Mouse (Mus musculus) cerebellum, adult 11-12 months (tissue): ENCODE data around the gene Amotl1.
"Not testable (repeated sequence)": the region's sequence is repeated elsewhere in the genome, so short reads cannot be mapped to it uniquely, and the experiment has no call there.

Experiments used
- DNase-seq: peaks from one replicate; pipeline ENCODE4 v3.0.0; 2022

The Amotl1 gene

DNA sequence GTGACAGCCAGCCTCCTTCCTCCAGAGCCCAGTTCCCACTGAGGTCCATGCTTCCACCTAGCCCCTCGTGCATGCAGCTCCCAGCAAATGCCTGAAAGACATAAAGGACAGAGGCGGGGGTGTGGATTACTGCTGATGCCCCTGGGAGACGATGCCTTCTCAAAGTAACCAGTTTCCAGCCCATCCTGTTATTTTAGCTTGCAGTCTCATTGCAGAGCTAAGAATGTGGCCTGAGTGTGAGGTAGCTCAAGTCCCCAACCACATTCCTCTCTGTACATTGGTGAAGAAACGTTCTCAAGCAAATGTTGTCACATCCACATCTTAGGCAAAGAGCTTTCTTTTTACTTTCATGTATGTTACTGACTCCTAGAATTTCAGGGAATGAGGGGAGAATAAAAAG is at the start of gene Amotl1:
Gene Amotl1, minus strand, starts transcription at position 101 of the 400 bp plus-strand sequence.
- DNase-seq: no peak

DNA sequence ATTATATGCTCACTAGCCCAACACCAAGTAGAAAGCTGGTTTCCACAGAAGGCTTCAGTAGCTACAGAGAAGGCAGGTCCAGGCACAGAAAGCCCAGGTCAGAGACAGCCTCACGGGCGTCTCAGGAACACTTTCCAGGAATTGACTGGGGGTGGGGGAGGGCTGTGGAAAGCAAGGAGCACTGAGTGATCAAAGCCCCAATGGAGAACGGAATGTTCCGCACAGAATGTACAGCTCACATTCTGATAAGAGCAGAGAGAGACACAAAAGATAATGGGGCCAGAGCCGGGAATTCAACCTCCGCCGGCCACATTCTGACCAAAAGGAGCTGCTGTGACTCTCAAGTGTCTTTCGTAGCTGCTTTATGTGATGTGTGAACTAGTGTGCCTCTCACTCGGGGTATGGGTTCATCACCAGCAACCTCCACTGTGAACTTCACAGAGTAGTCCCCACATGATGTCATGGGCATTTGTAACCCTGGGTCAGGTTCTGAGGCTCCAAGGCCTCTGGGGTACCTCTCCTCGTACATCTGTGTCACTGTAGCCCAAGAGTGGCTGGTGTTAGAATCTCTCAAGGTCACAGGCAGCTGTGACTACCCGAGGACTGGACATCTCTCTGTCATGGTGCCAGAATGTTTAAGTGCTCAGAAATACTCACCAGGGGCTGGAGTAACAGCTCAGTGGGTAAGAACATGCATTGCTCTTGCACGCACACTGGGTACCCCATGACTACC is 44.7 kb upstream of the Amotl1 start:
- no peak for DNase-seq

DNA sequence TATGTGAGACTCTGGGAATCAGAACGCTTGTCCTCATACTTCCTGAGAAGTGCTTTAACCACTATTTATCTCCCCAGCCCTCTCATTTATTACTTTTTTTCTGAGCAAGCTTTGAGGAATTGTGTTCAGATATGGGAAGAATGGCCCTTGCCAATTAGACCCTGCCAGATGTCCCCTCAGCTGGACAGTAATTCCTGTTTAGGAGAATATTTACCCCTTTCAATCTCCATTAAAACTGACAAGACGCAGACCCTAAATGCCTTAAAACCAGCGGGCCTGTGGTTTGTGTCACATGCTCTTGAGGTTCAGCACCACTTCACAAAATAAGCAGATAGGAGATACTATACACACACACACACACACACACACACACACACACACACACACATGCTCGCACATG is 39.5 kb upstream of the Amotl1 start:
- DNase-seq: no peak

DNA sequence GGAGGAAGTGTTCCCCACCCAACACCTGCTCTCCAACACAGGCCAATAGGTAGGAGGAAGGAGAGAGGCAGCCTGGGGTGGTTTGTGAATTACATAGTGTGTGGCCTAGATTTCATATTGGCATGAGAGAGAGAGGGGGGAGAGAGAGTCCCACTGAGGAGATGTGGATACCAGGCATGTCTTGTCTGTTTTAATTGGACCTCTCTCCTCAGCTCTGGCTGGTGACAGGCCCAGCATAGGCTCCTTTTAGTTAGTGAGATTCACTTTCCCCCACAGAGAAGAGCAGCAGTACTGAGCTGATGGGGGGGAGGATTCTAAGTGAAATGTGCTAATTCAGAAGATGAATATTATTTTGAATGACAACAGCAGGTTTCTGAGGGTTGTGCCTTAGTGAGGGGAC is 37.9 kb upstream of the Amotl1 start:
- DNase-seq: no peak

DNA sequence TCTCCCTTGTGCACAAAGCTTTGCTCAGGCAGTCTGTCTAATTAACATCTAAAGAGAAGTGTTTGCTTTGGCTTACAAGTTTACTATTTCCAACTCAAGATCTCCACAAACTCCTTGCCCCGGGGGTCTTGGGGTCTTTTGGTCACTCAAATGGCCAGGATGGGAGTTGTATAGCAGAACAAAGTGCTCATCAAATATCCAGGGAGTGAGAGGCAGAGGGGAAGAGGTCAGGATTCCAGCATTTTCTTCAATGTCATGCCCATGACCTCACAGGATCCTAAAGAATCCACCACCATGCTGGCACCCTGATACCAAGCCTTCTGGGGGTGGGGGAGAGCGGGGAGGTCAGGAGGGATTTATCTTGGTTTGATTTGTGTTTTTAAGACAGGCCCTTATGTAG is 35.7 kb upstream of the Amotl1 start:
- no peak for DNase-seq

DNA sequence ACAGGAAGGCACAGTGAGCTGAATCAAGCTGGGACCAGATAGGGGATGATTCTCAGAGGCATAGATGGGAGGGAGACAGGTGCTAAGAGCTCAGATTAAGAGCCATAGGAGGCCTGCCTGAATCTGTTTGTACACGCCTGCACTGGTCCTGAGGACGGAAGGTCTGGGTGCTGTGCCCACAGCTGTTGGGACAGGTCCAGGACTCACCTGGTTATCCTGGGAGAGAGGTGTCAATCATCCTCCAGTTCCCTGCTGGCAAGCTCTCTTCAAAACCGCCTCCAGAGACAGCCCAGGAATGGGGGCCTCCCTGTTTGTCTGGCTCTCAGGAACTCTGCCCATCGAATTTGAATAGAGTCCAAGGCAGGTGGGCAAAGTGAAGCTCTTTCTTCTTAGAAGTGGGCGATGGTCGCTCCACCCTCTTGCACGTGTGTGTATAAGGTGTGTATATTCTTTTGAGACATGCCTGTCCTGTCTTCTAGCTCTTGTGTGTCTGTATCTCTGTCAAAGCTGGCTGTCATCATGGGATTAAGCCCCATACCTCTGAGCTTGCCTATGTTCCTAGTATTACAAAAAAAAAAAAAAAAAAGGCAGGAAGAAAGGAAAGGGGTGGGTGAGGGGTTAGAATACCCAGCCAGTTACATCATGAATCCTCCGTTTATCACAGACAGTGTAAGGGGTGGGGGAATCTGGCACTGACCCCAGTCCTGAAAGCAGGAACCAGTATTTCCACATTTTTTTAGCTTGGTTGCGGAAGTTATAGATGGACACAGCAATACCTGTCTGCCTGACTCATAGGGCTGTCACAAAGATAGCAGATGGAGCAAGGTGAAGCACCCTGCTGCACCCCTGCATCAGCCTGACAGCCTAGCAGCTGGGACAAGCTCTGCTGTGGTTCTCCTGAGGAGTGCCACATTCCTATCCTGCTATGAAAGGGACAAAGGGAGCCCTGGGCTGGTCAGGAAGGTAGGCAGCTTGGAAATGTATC is 31.1 kb upstream of the Amotl1 start:
- no peak for DNase-seq

DNA sequence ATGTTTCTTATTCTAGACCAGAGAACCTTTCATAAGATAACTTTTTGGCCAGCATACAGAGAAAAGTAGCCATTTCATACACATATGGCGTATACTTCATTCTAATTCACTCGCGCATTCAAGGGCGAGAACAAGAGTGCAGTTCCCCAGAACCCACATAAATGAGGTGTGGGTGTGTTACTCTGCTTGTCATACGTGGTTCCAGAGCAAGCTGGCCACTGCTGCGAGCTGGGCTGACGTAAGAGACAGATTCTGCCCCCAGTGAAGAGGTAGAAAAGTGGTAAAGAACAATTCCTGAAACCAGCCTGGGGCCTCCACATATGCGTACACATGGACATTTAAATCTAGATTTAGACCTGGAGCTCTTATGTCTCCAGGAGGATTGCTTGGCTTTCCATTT is 29.6 kb upstream of the Amotl1 start:
- DNase-seq: no peak

DNA sequence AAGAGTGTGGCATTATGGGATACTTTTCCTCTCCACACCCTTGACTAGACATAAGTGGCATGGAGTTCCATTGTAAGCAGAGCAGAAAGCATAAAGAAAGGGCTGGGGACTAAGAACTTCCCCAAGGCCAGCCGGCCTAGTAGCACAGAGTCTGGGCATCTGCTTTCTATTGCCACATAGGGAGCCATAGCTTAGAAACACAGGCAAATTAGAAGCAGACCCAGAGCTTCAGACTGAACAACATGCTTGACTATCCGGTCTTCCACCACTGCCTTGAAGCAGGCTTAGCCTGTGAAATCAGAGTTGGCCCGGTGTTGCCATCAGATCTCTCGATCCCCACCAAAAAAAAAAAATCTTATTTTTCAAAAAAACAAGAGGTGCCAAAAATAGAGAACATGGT is 28.3 kb upstream of the Amotl1 start:
- no peak for DNase-seq

DNA sequence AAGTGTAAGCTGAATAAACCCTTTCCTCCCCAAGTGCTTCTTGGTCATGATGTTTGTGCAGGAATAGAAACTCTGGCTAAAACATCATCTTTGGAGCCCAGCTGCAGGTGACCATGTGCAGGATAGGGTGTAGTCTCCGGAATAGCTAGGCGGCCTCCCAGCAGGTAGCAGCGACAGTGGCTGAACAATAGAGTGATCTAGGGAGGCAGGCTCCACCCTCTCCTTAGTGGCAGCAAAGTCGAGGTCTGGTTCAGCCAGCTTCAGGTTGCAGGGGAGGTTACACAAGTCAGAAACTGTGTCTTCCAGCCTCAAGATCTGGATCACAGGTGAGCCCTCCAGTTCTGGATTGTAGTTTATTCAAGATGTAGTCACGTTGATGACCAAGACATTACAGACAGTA is 27.1 kb upstream of the Amotl1 start:
- not testable (repeated sequence) for DNase-seq

DNA sequence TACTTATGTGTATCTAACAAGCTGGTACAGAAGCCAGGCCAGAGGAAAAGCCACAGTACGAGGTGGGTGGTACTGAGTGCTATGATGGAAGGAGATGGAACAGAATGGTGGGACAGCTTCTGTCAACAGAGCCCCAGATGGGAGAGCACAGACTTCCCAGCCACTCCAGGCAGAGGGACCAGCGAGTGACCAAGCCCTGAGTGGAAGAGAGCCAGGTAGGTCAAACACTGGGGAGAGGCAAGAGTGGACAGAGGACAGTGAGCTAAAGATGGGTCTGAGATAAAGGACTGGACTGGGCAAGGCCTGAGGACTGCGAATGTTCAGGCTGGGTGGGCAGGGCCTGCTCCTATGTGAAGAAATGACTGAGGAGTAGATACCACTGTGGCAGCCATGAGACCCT is 23.5 kb upstream of the Amotl1 start:
- peak; percentile 49 for DNase-seq

DNA sequence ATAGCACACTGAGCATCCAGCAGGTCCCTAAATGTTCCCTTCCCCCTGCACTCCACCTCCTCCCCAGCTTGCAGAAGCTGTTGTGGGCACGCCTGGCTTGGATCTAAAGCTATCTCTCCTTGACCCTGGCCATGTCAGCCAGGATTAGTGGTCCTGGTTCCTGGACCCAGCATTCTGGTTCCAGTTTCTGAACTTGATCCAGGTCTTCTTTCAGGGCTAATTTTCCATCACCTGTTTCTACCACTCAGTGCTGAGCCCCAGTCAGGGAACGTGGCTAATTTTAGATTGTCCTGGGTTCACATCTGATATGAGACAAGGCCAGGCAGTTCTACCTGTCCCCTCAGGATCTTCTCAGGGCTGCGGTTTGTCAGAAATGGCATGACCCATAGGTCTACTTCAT is 21.2 kb upstream of the Amotl1 start:
- no peak for DNase-seq

DNA sequence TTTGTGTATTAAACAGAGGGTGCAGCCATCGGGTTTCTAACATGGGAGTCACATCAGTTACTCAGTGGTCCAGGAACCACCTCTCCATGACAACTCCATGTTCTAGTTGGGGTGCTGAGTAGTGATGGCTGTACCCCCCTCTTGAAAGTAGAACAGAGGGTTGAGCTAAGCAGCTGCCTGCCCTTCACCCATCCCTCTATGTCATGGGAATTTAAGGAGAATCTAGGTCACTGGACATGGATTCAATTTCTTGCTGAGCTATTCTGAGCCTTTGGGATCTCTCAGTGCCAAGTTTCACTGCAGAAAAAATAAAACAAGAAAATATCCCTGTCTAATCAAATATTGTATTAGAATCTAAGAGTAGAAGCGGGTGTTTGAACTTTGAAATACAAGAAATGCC is 18.7 kb upstream of the Amotl1 start:
- no peak for DNase-seq

DNA sequence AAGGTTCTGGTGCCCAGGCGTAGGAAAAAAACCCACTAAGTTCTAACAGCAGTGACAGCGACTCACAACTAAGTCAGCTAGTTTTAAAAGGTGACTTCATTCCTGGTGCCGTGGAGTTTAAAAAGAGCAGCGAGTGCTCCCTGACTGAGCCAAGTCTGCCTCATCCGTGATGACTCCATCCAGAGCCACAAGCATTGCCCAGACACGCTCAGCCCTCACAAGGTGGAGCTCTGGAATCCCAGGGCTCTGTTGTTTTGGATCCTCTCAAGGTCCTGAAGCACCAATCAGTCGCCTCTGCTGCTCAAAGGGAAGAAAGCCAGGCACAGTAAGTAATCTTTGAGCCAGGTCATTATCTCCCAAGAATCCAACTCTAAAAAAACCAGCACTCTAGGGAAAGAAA is 18.0 kb upstream of the Amotl1 start:
- DNase-seq: no peak

DNA sequence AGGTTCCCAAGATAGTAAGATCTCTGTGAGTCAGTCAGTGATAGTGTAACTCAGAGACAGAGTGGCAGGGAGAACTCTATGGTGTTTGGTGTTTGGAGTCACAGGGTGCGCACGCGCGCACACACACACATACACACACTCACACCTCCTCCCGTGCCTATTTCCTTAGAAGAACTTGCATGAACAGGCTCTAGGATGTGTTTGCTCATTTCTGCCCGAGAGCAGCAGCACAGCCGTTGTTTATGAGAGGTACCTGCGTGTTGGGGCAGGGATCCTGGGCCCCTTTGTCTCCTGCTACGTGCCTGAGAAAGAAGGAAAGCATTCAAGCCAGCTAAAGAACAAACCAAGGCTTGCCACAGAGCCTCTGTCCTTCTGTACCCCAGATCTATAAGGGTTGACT is 17.3 kb upstream of the Amotl1 start:
- DNase-seq: no peak

DNA sequence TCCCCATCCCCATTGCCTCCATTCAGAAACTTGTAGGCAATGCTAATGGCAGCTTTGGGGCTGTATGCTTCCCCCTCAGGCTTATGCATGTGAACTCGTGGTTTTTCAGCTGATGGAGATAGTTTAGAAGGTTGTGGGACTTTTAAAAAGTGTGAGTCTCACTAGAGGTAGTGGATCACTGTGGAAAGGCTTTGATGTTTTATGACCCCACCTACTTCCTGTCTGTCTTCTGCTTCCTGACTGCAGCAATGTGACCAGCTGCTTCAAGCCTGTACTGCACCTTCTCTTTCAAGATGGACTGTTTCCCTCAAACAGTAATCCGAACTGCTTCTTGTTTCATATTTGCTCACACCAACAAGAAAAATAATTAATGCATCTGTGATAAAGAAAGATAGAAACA is 13.1 kb upstream of the Amotl1 start:
- DNase-seq: no peak

DNA sequence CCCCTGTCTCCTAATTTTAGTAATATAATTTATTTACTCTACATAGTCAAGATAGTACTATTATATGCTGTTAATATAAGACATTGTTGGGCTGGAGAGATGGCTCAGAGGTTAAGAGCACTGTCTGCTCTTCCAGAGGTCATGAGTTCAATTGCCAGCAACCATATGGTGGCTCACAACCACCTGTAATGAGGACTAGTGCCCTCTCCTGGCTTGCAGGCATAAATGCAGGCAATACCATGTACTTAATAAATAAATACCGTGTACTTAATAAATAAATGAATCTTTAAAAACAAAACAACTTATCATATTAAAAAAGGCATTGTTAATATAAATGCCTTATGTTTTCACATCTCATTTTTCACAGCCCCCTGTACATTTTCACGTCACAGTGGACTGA is 9.2 kb upstream of the Amotl1 start:
- DNase-seq: no peak

DNA sequence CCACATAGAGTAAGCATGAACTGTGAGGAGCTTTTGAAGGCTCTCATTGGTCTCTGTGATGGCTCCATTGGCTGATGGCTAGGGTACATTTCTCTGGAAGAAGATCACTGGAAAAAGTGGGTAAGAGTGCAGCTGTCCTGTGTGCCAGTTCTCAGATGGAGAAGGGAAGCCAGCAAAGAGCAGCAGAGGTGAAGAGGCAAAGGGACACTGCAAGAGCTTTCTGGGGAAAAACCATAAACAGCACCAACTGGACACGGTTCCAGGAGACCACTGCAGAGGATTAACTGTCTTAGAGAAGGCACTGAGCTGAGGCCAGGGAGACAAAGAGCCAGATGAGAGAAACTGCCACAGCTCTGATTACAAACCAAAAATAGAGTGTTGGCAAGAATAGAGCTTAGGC is 7.9 kb upstream of the Amotl1 start:
- DNase-seq: no peak

DNA sequence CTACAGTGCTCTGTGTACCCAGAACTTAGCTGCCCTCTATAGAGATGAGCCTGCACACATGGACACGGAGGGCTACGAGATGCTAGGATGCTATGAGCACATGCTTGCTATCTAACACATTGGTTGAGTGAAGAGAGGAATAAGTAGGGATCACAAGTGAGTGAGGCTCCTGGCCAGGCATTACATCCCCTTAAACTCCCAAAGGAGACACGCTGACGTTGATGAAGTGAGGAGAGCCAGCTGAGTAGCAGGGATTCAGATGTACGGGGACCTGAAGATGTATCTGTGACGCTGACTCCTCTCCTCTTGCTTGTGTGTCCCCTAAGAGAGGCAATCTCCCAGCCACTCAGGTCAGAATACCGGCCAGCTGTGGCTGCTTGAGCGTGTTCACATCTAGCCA is 3.0 kb upstream of the Amotl1 start:
- DNase-seq: no peak

DNA sequence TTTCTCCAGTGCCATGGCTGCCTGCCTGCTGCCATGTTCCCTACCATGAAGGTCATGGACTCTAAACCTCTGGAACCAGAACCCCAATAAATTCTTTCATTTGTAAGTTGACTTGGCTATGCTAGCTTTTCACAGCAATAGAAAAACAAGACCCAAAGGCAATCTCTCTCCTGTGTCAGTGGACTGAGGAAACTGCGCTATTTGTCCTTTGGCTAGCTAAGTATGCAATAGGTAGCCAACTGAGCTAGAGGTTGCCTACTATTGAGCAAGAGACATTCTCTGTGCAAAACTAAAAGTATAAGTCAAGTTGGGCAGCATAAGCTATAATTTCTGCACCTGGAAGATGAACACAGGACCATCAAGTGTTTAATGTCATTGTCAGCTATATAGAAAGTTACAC is 1.8 kb upstream of the Amotl1 start:
- DNase-seq: no peak

DNA sequence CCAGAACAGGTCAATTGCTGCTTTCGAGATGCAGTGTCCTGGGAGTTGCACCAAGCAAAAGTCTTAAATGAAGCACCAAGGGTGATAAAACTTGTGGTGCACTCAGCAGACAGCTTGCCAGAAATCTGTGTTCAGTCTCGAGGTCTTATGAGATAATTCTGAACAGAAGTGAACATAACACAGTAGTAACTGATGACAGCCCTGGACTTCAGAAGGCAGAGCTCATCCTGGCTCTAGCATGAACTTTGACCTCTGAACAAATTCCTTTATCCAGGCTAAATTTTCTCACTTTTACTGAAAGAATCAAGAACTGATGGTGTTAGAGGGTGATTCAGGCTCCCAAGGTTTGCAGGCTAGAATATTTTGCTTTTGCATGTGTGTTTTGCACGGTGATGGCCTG is 1.2 kb upstream of the Amotl1 start:
- DNase-seq: no peak

DNA sequence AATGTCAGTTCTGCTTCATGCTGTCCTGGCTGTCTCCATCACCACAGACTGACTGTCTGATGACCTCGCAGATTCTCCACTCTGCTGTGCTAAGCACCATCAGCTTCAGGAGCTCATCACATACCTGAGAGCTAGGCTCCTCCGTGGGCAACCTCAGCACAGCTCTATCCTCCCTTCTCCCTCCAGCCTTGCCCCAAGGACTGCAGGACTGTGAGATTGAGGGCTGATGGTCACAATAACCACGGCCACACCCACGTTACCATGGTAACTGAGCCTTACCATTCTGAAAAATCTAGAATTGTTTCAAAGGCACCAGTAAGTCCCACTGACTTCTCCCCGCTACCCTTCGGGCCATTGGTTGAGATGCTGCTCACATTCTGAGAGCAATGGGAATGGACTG is 1.5 kb downstream of the Amotl1 start:
- DNase-seq: no peak

DNA sequence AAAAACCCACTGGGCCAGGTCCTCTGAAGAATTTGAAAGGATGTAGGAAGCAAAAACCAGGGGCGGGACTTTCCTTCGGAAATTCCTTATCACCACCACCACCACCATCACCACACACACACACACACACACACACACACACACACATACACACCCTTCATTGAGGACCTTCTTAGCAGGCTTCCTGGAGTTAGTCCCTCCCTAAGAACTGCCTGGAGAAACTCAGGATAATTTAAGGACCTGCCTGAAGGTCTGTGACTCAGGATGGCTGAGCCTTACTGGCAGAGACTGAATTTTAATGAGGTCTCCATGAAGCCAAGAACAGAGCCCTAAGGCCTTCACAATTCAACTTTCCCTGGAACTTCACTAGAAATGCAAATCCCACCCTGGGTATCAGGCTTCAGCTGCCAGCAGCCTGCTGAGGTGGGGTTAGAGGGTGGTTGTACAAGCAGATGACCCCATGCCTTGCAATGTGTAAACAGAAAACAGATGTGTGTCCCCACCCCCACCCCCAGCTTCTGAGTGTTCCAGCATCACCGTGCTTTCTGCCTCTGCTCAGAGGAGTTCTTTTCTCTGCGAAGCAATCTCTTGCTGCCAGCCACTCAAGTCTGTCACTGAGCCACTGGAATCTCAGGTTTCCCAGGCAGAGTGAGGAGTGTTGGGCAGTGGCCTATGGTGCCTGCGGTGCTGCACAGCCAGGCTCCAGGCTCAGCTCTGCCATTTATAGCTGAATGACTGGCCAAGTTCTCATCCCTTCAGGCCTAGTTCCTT is 2.4 kb downstream of the Amotl1 start:
- DNase-seq: no peak

DNA sequence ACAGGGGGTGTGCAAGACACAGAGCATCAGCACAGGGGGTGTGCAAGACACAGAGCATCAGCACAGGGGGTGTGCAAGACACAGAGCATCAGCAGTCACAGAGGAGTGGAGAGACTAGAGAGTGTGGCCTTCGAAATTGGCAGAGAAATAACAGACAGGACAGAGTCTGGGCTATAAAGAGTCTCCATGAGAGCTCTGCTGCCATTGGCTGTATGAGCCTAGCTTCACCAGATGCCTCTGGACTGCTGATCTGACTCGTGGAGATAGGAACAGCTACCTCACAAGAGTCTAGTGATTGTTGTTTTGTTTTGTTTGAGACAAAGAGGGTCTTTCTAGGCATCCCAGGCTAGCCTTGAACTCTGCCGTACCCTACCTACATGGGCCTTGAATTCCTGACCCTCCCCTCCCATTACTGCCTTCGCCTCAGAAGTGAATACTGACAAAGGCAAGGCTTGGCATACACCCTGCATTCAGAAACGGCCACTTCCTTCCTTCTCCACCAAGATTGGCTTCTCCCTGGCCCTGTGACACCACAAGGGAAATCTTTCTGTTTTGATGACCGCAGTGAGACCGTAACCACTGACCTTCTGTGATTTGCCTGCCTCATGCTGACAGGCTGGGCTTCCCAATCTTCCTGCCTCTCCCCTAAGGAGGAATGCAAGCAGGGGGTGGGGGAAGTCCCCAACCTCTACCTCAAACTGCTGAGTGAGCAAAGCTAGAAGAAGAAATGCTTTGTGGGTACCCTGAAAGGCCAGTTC is 3.4 kb downstream of the Amotl1 start:
- no peak for DNase-seq
